Mouse (Mus musculus) MEL (cell line): ENCODE measurements around the gene Slc26a6. TPM values are rescaled to one million over a fixed set of nuclear protein-coding genes. Genes with fewer than 3 reads are reported as not detected.

Experiments used
- DNase-seq: peaks from one replicate; pipeline ENCODE4 v3.0.0; 2011; ENCODE audit warnings: low read depth, low spot score
- H3K27ac ChIP-seq: 2 replicates; pipeline ENCODE4 v1.5.1; 2012; ENCODE audit warnings: low read depth, mild to moderate bottlenecking, control low read depth, low read length, moderate library complexity; ENCODE audit not compliant: control insufficient read depth
- H3K27me3 ChIP-seq, 2 experiments: fragments of 150-350 bp in 1 of 2; sonication (generic) in 1 of 2; 2 replicates each; pipeline ENCODE4 v1.6.1; 2012; ENCODE audit warnings: low read length in 2 of 2, mild to moderate bottlenecking in 2 of 2, improper control_type of control experiment in 1 of 2, moderate library complexity in 1 of 2; ENCODE audit not compliant: insufficient read depth in 2 of 2, control insufficient read depth in 1 of 2
- H3K36me3 ChIP-seq, 2 experiments: 2 replicates each; pipeline ENCODE4 v1.6.1; 2012 to 2014; ENCODE audit warnings: low read length in 2 of 2, improper control_type of control experiment in 1 of 2, inconsistent platforms in 1 of 2, mild to moderate bottlenecking in 1 of 2; ENCODE audit not compliant: insufficient read depth in 2 of 2, control insufficient read depth in 1 of 2
- H3K4me1 ChIP-seq, 2 experiments: fragments of 150-350 bp in 1 of 2; sonication (generic) in 1 of 2; 2 replicates each; pipeline ENCODE4 v1.6.1; 2012; ENCODE audit warnings: low read length in 2 of 2, improper control_type of control experiment in 1 of 2, mild to moderate bottlenecking in 1 of 2; ENCODE audit not compliant: insufficient read depth in 2 of 2, control insufficient read depth in 1 of 2
- H3K4me3 ChIP-seq, 2 experiments: fragments of 150-350 bp in 1 of 2; sonication (generic) in 1 of 2; 2 replicates each; pipeline ENCODE4 v1.5.1; 2012; ENCODE audit warnings: low read depth in 2 of 2, low read length in 2 of 2, mild to moderate bottlenecking in 2 of 2, moderate library complexity in 2 of 2, control low read depth in 1 of 2, improper control_type of control experiment in 1 of 2; ENCODE audit not compliant: control insufficient read depth in 1 of 2, insufficient read depth in 1 of 2
- H3K79me2 ChIP-seq: 2 replicates; pipeline ENCODE4 v1.6.1; 2012; ENCODE audit warnings: mild to moderate bottlenecking, low read length, moderate library complexity; ENCODE audit not compliant: control insufficient read depth, poor library complexity, insufficient read depth
- H3K9ac ChIP-seq: 2 replicates; pipeline ENCODE4 v1.6.1; 2012; ENCODE audit warnings: low read depth, mild to moderate bottlenecking, control low read depth, low read length, moderate library complexity; ENCODE audit not compliant: control insufficient read depth, poor library complexity, severe bottlenecking
- H3K9me3 ChIP-seq: fragments of 150-350 bp; sonication (generic); replicated peaks from 2 replicates; pipeline ENCODE4 v1.6.1; 2012; ENCODE audit warnings: mild to moderate bottlenecking, low read length, improper control_type of control experiment, moderate library complexity; ENCODE audit not compliant: insufficient read depth
- CHD1 ChIP-seq: IDR thresholded peaks from 2 replicates; pipeline ENCODE4 v1.6.1; 2012; ENCODE audit warnings: low read depth, mild to moderate bottlenecking, inconsistent platforms, low read length, improper control_type of control experiment
- CHD2 ChIP-seq: IDR thresholded peaks from 2 replicates; pipeline ENCODE4 v1.6.1; 2011; ENCODE audit warnings: low read length, improper control_type of control experiment
- CTCF ChIP-seq, 3 experiments: IDR thresholded peaks in 2 of 3; conservative IDR thresholded peaks in 1 of 3; 2 replicates each; pipeline ENCODE4 v1.5.1; 2011 to 2012; ENCODE audit warnings: low read length in 3 of 3, low read depth in 2 of 3, mild to moderate bottlenecking in 2 of 3, improper control_type of control experiment in 1 of 3, inconsistent platforms in 1 of 3, mixed read lengths in 1 of 3, moderate library complexity in 1 of 3; ENCODE audit not compliant: control insufficient read depth in 1 of 3, insufficient read depth in 1 of 3, poor library complexity in 1 of 3, severe bottlenecking in 1 of 3
- E2F4 ChIP-seq: IDR thresholded peaks from 2 replicates; pipeline ENCODE4 v1.6.1; 2011; ENCODE audit warnings: low read depth, low read length, improper control_type of control experiment, borderline replicate concordance
- GABPA ChIP-seq: IDR thresholded peaks from 2 replicates; pipeline ENCODE4 v1.6.1; 2012; ENCODE audit warnings: low read depth, mild to moderate bottlenecking, inconsistent platforms, low read length, improper control_type of control experiment, moderate library complexity
- GATA1 ChIP-seq: IDR thresholded peaks from 2 replicates; pipeline ENCODE4 v1.6.1; 2011; ENCODE audit warnings: low read depth, low read length, improper control_type of control experiment
- MAZ ChIP-seq: IDR thresholded peaks from 2 replicates; pipeline ENCODE4 v1.6.1; 2012; ENCODE audit warnings: low read depth, mild to moderate bottlenecking, inconsistent platforms, low read length, improper control_type of control experiment
- MEF2A ChIP-seq: IDR thresholded peaks from 2 replicates; pipeline ENCODE4 v1.6.1; 2014; ENCODE audit warnings: low read depth, mild to moderate bottlenecking, inconsistent platforms, low read length, improper control_type of control experiment; ENCODE audit not compliant: poor library complexity, insufficient replicate concordance, severe bottlenecking; ENCODE audit errors: extremely low read depth
- MXI1 ChIP-seq: IDR thresholded peaks from 2 replicates; pipeline ENCODE4 v1.6.1; 2011; ENCODE audit warnings: mild to moderate bottlenecking, low read depth, low read length, improper control_type of control experiment
- MYB ChIP-seq: IDR thresholded peaks from 2 replicates; pipeline ENCODE4 v1.6.1; 2011; ENCODE audit warnings: mild to moderate bottlenecking, low read depth, low read length, improper control_type of control experiment
- NELFE ChIP-seq: IDR thresholded peaks from 2 replicates; pipeline ENCODE4 v1.6.1; 2011; ENCODE audit warnings: low read depth, low read length, improper control_type of control experiment
- NRF1 ChIP-seq: IDR thresholded peaks from 2 replicates; pipeline ENCODE4 v1.6.1; 2014; ENCODE audit warnings: low read depth, mild to moderate bottlenecking, inconsistent platforms, low read length, improper control_type of control experiment, moderate library complexity; ENCODE audit not compliant: poor library complexity, insufficient read depth, severe bottlenecking
- POLR2A ChIP-seq, 2 experiments: IDR thresholded peaks; 2 replicates each; pipeline ENCODE4 v1.6.1; 2011 to 2012; ENCODE audit warnings: low read length in 2 of 2, mild to moderate bottlenecking in 2 of 2, control low read depth in 1 of 2, improper control_type of control experiment in 1 of 2, low read depth in 1 of 2, moderate library complexity in 1 of 2; ENCODE audit not compliant: control insufficient read depth in 1 of 2, insufficient read depth in 1 of 2, poor library complexity in 1 of 2
- RAD21 ChIP-seq: IDR thresholded peaks from 2 replicates; pipeline ENCODE4 v1.6.1; 2011; ENCODE audit warnings: mild to moderate bottlenecking, low read depth, low read length, improper control_type of control experiment
- RCOR1 ChIP-seq: IDR thresholded peaks from 2 replicates; pipeline ENCODE4 v1.6.1; 2012; ENCODE audit warnings: low read depth, mild to moderate bottlenecking, inconsistent platforms, low read length, improper control_type of control experiment
- TBP ChIP-seq: IDR thresholded peaks from 2 replicates; pipeline ENCODE4 v1.8.0; 2011; ENCODE audit warnings: low read depth, low read length, improper control_type of control experiment
- TCF12 ChIP-seq: IDR thresholded peaks from 2 replicates; pipeline ENCODE4 v1.6.1; 2014; ENCODE audit warnings: low read depth, mild to moderate bottlenecking, inconsistent platforms, low read length, improper control_type of control experiment, moderate library complexity
- UBTF ChIP-seq: IDR thresholded peaks from 2 replicates; pipeline ENCODE4 v1.6.1; 2012; ENCODE audit warnings: low read depth, mild to moderate bottlenecking, inconsistent platforms, low read length, improper control_type of control experiment, moderate library complexity, borderline replicate concordance; ENCODE audit not compliant: insufficient read depth
- USF1 ChIP-seq: IDR thresholded peaks from 2 replicates; pipeline ENCODE4 v1.6.1; 2014; ENCODE audit warnings: low read depth, mild to moderate bottlenecking, inconsistent platforms, low read length, improper control_type of control experiment, moderate library complexity
- USF2 ChIP-seq, 2 experiments: IDR thresholded peaks; 2 replicates each; pipeline ENCODE4 v1.6.1; 2011 to 2012; ENCODE audit warnings: improper control_type of control experiment in 2 of 2, low read length in 2 of 2, borderline replicate concordance in 1 of 2, inconsistent platforms in 1 of 2, low read depth in 1 of 2, mild to moderate bottlenecking in 1 of 2; ENCODE audit not compliant: insufficient read depth in 1 of 2
- ZC3H11A ChIP-seq: IDR thresholded peaks from 2 replicates; pipeline ENCODE4 v1.6.1; 2012; ENCODE audit warnings: low read depth, mild to moderate bottlenecking, inconsistent platforms, low read length, improper control_type of control experiment
- ZKSCAN1 ChIP-seq: IDR thresholded peaks from 2 replicates; pipeline ENCODE4 v1.6.1; 2012; ENCODE audit warnings: low read depth, mild to moderate bottlenecking, inconsistent platforms, low read length, improper control_type of control experiment, moderate library complexity
- ZNF384 ChIP-seq: IDR thresholded peaks from 2 replicates; pipeline ENCODE4 v1.6.1; 2012; ENCODE audit warnings: low read depth, mild to moderate bottlenecking, inconsistent platforms, low read length, improper control_type of control experiment
- polyA plus RNA-seq, 2 experiments: library from polyadenylated mRNA; stranded (reverse) in 1 of 2; unstranded in 1 of 2; fragments of >175 nt in 1 of 2; fragments of >200 nt in 1 of 2; gene quantifications; 2 replicates each; pipeline versions ENCODE4 v1.2.1 to v1.2.4; 2012; ENCODE audit warnings: low replicate concordance in 2 of 2, low read depth in 1 of 2; ENCODE audit not compliant: insufficient read length in 2 of 2, insufficient read depth in 1 of 2, missing spikeins in 1 of 2
- total RNA-seq: library from RNA; depleted of rRNA; stranded (reverse); fragments of 300-350 nt; gene quantifications from 2 replicates; pipeline ENCODE4 v1.2.3, GENCODE M21; 2012

The Slc26a6 gene
- total and polyA plus RNA-seq, 3 experiments = 8.0 to 13.2 TPM; not detected in 1

DNA sequence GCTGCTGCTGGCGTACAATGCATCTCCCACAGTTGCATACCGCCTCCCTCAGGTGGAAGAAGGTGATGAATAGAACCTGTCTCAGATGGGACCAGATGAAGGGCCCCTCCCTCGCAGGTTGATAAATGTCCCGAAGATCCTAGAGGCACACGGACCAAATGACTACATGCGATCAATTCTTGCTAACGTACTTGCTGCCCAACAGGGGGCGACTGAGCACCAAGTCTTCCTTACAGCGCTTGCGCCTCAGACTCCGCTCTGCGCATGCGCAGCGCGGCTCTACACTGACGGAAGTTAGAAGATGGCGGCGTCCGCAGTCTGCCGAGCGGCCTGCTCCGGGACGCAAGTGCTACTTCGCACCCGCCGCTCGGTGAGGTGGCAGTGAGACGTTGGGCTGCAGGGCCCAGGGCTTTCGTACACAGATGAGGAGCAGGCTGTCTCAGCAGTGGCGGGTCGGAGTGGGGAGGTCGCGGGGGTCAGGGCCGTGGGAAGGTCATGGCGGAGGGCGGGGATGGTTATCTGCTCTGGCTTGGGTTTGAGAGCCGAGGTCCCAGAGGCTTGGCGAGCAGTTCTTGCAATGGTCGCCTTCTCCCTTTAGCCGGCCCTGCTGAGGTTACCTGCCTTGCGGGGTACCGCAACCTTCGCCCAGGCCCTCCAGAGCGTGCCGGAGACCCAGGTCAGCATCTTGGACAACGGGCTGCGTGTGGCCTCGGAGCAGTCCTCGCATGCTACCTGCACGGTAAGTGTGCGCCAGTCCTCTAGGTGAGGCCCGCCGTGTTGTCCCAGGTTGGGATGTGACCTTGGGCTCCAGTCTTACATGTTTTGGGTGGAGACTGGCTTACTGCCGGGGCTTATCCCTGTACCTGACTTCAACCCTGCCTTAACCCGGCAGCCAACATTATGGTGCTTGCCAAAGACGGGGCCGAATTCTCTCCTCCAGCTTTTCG, 83.6 kb downstream of the Slc26a6 start, which contains the start of gene Uqcrc1 (continued):
- TF ChIP-seq CHD1 (no peak), NRF1 (peak; percentile 99; the same call in 1 of the 2 replicates), RAD21 (peak; percentile 41), TCF12 (peak; percentile 63; the same call in 1 of the 2 replicates), MEF2A (no peak), MYB (no peak), NELFE (peak; percentile 98), CHD2 (no peak), USF2 (IDR thresholded peaks at IDR 0.05; ENCODE audit: borderline replicate concordance in 1 of 2, insufficient read depth in 1 of 2, low read depth in 1 of 2, low read length in 2 of 2) (no peak), ZC3H11A (no peak; the same call in 1 of the 2 replicates), UBTF (no peak), GATA1 (no peak), ZNF384 (no peak), RCOR1 (no peak), CTCF (IDR thresholded peaks at IDR 0.05 in 2 of 3, conservative IDR thresholded peaks at IDR 0.05 in 1 of 3; ENCODE audit: control insufficient read depth in 1 of 3, insufficient read depth in 1 of 3, low read depth in 2 of 3, low read length in 3 of 3, poor library complexity in 1 of 3, severe bottlenecking in 1 of 3) (peak; percentile 82 to 90 (median 89)), MXI1 (peak; percentile 82), E2F4 (no peak)

DNA sequence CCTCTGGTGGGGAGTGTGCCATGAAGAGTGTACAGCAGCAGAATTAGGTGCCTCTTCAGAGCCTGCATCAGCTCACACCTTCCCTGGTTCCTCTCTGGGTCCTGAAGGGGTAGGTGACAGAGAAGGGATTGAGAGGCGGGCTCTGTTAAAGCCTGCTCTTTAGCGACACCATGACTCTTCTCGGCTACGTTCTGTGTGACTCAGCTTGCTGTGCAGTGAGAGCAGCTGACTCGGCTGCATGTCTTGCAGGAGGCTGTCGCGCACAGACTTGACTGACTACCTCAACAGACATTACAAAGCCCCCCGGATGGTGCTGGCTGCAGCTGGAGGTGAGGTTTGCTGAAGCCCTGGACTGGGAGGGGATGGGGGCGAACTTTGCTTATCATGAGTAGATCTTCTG, 92.0 kb downstream of the Slc26a6 start:
- Histone ChIP-seq H3K27me3 (no peaks in the 10 kb centered on the region), H3K4me1 (peaks cover 0 to 3% of the 10 kb centered on the region in 2 experiments; a peak in 1 of 4 replicates), H3K9ac (no peak overlapping the region), H3K36me3 (peaks cover 5 to 14% of the 10 kb centered on the region in 2 experiments), H3K27ac (peak overlapping the region; percentile 5; the same call in 1 of the 2 replicates), H3K79me2 (peaks cover 3% of the 10 kb centered on the region; the same call in 1 of the 2 replicates), H3K4me3 (no peak overlapping the region), H3K9me3 (no peaks in the 10 kb centered on the region)
- TF ChIP-seq GABPA (no peak), MXI1 (no peak), ZNF384 (no peak), UBTF (no peak), MYB (no peak), ZKSCAN1 (no peak), TBP (no peak), CHD2 (no peak), POLR2A (IDR thresholded peaks at IDR 0.05; ENCODE audit: control insufficient read depth in 1 of 2, insufficient read depth in 1 of 2, low read depth in 1 of 2, low read length in 2 of 2, poor library complexity in 1 of 2) (no peak), MAZ (no peak), CHD1 (no peak), MEF2A (no peak), USF1 (no peak), E2F4 (no peak)
- no peak for DNase-seq
